Mouse (Mus musculus) kidney, postnatal 0 days (tissue): ENCODE results near the gene Tep1. TPM values are rescaled to one million over a fixed set of nuclear protein-coding genes. Genes with fewer than 3 reads are reported as not detected.

ENCODE experiments used
- ATAC-seq: fragments of 200-750 bp; cut with Nextera tagmentation; replicated peaks from 2 replicates; pipeline ENCODE4 v1.8.0; 2017; ENCODE audit warnings: low read depth, moderate number of reproducible peaks, moderate TSS enrichment, moderate library complexity; ENCODE audit not compliant: low FRiP score
- DNase-seq: peaks from one replicate; pipeline ENCODE4 v3.0.0-alpha.2; 2016; ENCODE audit warnings: low spot score
- H3K27ac ChIP-seq: fragments of 300-500 bp; sonication (generic); 2 replicates; pipeline ENCODE4 v1.5.1; 2014; ENCODE audit warnings: mild to moderate bottlenecking
- H3K27me3 ChIP-seq: fragments of 300-500 bp; sonication (generic); 2 replicates; pipeline ENCODE4 v1.6.1; 2014; ENCODE audit warnings: low read length, mixed read lengths; ENCODE audit not compliant: insufficient read depth
- H3K36me3 ChIP-seq: fragments of 300-500 bp; sonication (generic); 2 replicates; pipeline ENCODE4 v1.6.1; 2014; ENCODE audit warnings: low read length, mixed read lengths; ENCODE audit not compliant: insufficient read depth
- H3K4me1 ChIP-seq: fragments of 300-500 bp; sonication (generic); replicated peaks from 2 replicates; pipeline ENCODE4 v1.6.1; 2014; ENCODE audit warnings: antibody characterized with exemption, low read length, mixed read lengths; ENCODE audit not compliant: insufficient read depth
- H3K4me2 ChIP-seq: fragments of 300-500 bp; sonication (generic); 2 replicates; pipeline ENCODE4 v1.6.1; 2014; ENCODE audit warnings: mild to moderate bottlenecking, low read length, moderate library complexity, mixed read lengths
- H3K4me3 ChIP-seq: fragments of 300-500 bp; sonication (generic); replicated peaks from 2 replicates; pipeline ENCODE4 v1.5.1; 2014; ENCODE audit warnings: low read depth, low read length
- H3K9ac ChIP-seq: fragments of 300-500 bp; sonication (generic); 2 replicates; pipeline ENCODE4 v1.6.1; 2014; ENCODE audit warnings: low read depth, low read length
- H3K9me3 ChIP-seq: fragments of 300-500 bp; sonication (generic); replicated peaks from 2 replicates; pipeline ENCODE4 v1.6.1; 2016; ENCODE audit warnings: low read length, inconsistent platforms, mixed read lengths
- CTCF ChIP-seq: IDR thresholded peaks from 2 replicates; pipeline ENCODE4 v1.5.1; 2016; ENCODE audit warnings: antibody characterized with exemption, low read depth, mild to moderate bottlenecking, moderate library complexity
- WGBS: fragments of 180-500 bp; shearing (Covaris S2); extraction: QIAGEN DNeasy Blood & Tissue Kit; methylation state at CpG from one replicate; pipeline ENCODE4 v1.1.7; 2014; 5-methylcytosine and 5-hydroxymethylcytosine counted together
- polyA plus RNA-seq: library from polyadenylated mRNA; unstranded; fragments of >200 nt; fragmentation: Nextera tagmentation; extraction: Ambion mirVana; gene quantifications from 2 replicates; pipeline ENCODE4 v1.2.1, GENCODE M21; 2015

Gene Tep1
- polyA plus RNA-seq, 1 experiment from 2014 or later, result 10.9 TPM

- H3K4me2 ChIP-seq, result no peak overlapping the region
- WGBS, result 91% methylated on average over 8 of the region's 8 CpGs
- no peaks in the 10 kb centered on the region for H3K4me1 ChIP-seq
- H3K9ac ChIP-seq, result no peak overlapping the region
- no peak overlapping the region for H3K4me3 ChIP-seq
- no peak overlapping the region for H3K27ac ChIP-seq
- no peak for DNase-seq
- no peaks in the 10 kb centered on the region for H3K9me3 ChIP-seq
- no peak for ATAC-seq
- no peak for TF ChIP-seq CTCF
- no peaks in the 10 kb centered on the region for H3K36me3 ChIP-seq
- no peaks in the 10 kb centered on the region for H3K27me3 ChIP-seq
Measured at GRCm38 (mm10) chr14:50891621-50892020, 21.3 kb upstream of the Tep1 start.

GRCm38 (mm10) chr14:50876236-50876950 is 6.0 kb upstream of the Tep1 start:
- no peak overlapping the region for H3K4me2 ChIP-seq
- H3K4me1 ChIP-seq, result no peaks in the 10 kb centered on the region
- no peak overlapping the region for H3K27ac ChIP-seq
- no peaks in the 10 kb centered on the region for H3K36me3 ChIP-seq
- no peak for TF ChIP-seq CTCF
- DNase-seq (no peak), ATAC-seq (no peak)
- no peaks in the 10 kb centered on the region for H3K9me3 ChIP-seq
- WGBS, result 84% methylated on average over 6 of the region's 6 CpGs
- no peak overlapping the region for H3K9ac ChIP-seq
- H3K27me3 ChIP-seq, result no peaks in the 10 kb centered on the region
- no peak overlapping the region for H3K4me3 ChIP-seq

GRCm38 (mm10) chr14:50875591-50876230 is 5.4 kb upstream of the Tep1 start:
- H3K4me2 ChIP-seq, result no peak overlapping the region
- ATAC-seq (no peak), DNase-seq (no peak)

GRCm38 (mm10) chr14:50875175-50875574 is 4.8 kb upstream of the Tep1 start:
- H3K9ac ChIP-seq, result no peak overlapping the region
- no peak overlapping the region for H3K27ac ChIP-seq
- 79% methylated on average over 3 of the region's 3 CpGs for WGBS
- no peaks in the 10 kb centered on the region for H3K9me3 ChIP-seq
- ATAC-seq (no peak), DNase-seq (no peak)
- no peaks in the 10 kb centered on the region for H3K27me3 ChIP-seq
- H3K4me3 ChIP-seq, result no peak overlapping the region
- no peak for TF ChIP-seq CTCF
- no peak overlapping the region for H3K4me2 ChIP-seq
- no peaks in the 10 kb centered on the region for H3K4me1 ChIP-seq
- H3K36me3 ChIP-seq, result no peaks in the 10 kb centered on the region

More at GRCm38 (mm10) chr14:50875591-50876230, 5.4 kb upstream of the Tep1 start:
- Histone ChIP-seq H3K27ac (no peak overlapping the region), H3K9ac (no peak overlapping the region), H3K4me1 (no peaks in the 10 kb centered on the region), H3K27me3 (no peaks in the 10 kb centered on the region), H3K4me3 (no peak overlapping the region), H3K9me3 (no peaks in the 10 kb centered on the region), H3K36me3 (no peaks in the 10 kb centered on the region)
- 72% methylated on average over 6 of the region's 6 CpGs for WGBS
- TF ChIP-seq CTCF, result no peak

GRCm38 (mm10) chr14:50871284-50871683 is 924 bp upstream of the Tep1 start:
- WGBS, result 87% methylated on average over 2 of the region's 2 CpGs
- Histone ChIP-seq H3K27me3 (no peaks in the 10 kb centered on the region), H3K36me3 (0 out of 2 replicates have a peak, but pooled peaks cover 3% of the 10 kb centered on the region), H3K9ac (no peak overlapping the region), H3K9me3 (no peaks in the 10 kb centered on the region), H3K4me3 (no peak overlapping the region), H3K4me1 (no peaks in the 10 kb centered on the region), H3K4me2 (no peak overlapping the region), H3K27ac (no peak overlapping the region; the same call in 1 of the 2 replicates)
- DNase-seq, result no peak
- ATAC-seq, result no peak
- TF ChIP-seq CTCF, result no peak

- Histone ChIP-seq H3K9me3 (no peaks in the 10 kb centered on the region), H3K4me3 (peak overlapping the region; percentile 60), H3K27ac (peak overlapping the region; percentile 87), H3K4me2 (peak overlapping the region; percentile 66), H3K27me3 (no peaks in the 10 kb centered on the region), H3K4me1 (no peaks in the 10 kb centered on the region), H3K9ac (peak overlapping the region; percentile 69), H3K36me3 (0 out of 2 replicates have a peak, but pooled peaks cover 3% of the 10 kb centered on the region)
- WGBS, result 14% methylated on average over 5 of the region's 5 CpGs
- ATAC-seq, result peak; percentile 21; the same call in 1 of the 2 replicates
- DNase-seq, result no peak
- no peak for TF ChIP-seq CTCF
Measured at GRCm38 (mm10) chr14:50870805-50871143, 414 bp upstream of the Tep1 start.
